Mouse (Mus musculus) heart, adult 18-20 months (tissue): ENCODE measurements at regions not wholly inside any gene's neighbourhood (a gene's known extent, or its start where the extent isn't known, plus 50 kb on each side); places are given as distances from the start of the nearest gene placed in this dataset.
"Not testable (repeated sequence)": the region's sequence is repeated elsewhere in the genome, so short reads cannot be mapped to it uniquely, and the experiment has no call there.

Source experiments
- DNase-seq, 2 experiments: peaks; one replicate each; pipeline ENCODE4 v3.0.0; 2021 to 2022; ENCODE audit warnings: mixed read lengths in 1 of 2

DNA sequence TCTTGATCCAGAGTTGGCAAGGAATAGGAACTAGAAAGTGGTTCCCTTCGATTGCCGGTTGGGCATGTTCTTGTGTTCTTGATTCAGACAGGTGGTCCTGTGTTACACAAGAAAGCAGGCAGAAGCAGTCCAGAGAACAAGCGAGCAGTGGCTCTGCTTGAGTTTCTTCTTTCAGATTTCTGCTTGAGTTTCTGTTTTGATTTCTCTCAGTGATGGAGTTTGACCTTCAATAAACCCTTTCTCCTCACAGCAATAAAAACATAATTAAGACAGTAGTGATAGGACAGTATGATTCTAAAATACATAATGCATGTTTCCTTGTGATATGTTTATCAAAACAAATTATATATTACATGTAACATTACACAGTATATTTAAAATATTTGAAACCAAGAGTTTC, 59.1 kb downstream of the Klf6 start:
- DNase-seq = no peak

DNA sequence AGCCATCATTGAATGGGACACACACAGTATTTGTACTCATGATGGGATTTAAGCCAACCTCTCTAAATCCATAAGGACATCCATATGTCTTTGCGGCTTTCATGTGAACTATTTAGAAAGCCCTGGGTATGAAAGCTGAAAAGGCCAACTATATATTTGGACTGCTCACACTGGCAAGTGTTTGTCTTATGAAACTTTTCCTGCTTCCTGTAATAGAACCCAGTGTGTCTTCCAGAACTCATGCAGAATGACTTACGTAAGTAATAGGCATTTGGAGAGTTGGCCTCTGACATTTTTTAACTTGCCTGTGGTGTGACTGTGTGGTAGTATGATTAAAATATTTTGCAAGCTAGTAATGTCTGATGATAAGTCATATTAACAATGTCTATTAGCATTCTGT, 70.2 kb downstream of the Klf6 start:
- DNase-seq = no peak

DNA sequence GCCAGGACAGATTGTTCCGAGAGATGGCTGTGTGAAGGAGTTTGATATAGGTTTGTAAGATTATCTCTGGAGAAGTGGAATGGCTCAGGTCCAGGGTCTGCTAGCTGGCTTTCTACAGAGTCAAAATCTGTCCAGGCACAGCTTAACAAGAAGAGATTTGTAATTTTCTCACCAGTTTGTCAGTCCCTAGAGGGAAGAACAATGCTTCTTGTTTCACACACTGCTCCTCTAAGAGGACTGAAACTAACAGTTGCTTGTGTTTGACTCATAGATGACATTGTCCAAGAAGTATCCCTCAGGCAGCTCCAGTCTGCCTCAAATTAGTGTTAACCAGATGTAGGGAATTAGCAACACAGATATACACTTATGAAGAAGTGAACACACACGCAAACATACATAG, 76.2 kb downstream of the Klf6 start:
- peak in 1 of 2 experiments; percentile 18 for DNase-seq

DNA sequence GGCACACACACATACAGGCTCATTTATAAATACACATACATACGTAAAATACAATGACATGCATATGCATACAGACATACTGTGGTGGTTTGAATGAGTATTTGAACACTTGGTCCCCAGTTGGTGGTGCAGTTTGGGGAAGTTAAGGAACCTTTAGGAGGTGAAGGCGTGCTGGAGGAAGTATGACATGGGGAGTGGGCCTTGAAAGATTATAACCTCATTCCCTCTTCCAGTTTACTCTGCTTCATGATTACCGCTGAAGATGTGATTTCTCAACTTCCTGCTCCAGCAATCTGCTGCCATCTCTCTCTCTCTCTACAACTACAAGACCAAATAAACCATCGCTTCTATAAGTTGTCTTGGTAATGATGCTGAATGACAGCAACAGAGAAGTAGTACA, 76.7 kb downstream of the Klf6 start:
- no peak for DNase-seq

DNA sequence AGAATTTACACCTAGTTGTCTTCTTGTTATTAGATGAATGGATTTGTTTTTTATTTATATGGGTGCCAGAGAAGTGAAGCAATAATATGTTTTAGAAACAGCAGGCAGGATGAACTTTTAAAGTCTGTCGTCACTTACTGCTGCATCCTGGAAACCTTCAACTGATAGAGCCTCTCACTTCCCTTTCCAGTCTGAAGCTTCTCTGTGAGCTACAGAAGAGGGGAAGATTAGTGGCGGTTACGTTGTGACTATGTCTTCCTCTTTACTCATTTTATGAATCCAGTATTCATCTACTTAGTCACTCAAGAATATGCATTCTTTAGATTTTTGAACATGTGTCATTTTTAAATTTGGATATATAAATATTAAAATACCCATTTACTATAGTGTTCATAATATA, 78.1 kb downstream of the Klf6 start:
- DNase-seq = peak in 1 of 2 experiments; percentile 17

DNA sequence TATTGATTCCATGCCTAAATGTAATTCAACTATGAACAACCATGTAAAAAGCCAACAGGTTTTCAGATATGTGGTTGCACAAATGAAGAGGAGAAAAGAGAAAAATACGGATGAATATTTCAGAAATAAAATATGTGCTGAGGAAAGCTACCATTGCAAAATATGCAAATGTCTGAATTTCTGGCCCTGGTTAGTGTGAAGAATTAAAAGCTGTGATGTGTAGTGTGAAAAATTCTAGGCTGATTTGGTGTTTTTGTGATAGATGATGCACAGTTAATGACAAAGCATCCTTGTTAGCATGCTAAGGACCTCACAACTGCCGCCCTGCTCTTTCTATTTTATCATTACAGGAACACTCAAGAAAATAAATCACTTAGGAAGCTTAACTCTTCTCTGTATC, 91.6 kb downstream of the Klf6 start:
- DNase-seq = no peak

DNA sequence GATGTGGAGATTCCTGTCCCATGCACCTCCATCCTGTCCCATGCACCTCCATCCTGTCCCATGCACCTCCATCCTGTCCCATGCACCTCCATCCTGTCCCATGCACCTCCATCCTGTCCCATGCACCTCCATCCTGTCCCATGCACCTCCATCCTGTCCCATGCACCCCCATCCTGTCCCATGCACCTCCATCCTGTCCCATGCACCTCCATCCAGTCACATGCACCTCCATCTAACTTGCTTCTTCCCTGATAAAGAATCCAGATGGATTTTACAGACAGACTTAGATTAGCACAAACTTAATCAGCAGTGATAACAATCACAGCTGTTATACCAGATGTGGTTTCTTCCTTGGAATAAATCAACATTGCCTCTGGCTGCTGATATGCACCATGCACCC, 93.8 kb downstream of the Klf6 start:
- DNase-seq = not testable (repeated sequence)

DNA sequence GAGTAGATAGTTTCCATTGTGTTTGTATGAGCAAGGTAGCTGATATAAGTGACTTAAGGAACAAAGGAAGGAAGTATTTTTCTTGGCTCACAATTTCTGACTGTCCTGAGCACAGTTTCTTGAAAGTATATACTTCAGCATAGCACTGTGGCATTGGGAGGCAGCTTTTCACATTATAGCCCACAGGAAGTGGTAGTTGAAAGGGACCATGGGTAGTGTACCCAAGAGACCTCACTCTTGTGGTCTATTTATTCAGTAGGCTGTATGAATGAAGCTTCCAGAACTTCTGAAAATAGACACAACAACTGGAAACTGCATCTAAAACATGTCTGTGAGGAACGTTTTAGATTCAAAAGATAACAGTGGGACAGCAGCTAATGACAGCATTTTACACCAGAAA, 94.9 kb downstream of the Klf6 start:
- DNase-seq = no peak

DNA sequence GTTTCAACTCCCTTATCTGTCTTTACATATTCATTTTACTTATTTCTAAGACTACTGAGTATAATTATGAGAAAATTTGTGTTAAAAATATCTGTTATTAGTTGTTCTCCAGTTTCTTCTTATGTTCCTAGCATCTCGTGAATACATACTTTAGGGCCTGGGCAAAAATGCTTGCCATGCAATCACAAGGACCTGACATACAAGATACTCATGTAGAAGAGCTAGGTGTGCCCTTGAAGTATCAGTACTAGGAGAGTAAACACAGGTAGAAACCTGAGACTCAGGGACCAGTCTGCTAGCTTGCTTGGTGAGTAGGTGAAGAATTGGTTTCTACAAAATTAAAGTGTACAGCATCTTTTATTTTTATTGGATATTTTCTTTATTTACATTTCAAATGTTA, 101.7 kb downstream of the Klf6 start:
- no peak for DNase-seq

DNA sequence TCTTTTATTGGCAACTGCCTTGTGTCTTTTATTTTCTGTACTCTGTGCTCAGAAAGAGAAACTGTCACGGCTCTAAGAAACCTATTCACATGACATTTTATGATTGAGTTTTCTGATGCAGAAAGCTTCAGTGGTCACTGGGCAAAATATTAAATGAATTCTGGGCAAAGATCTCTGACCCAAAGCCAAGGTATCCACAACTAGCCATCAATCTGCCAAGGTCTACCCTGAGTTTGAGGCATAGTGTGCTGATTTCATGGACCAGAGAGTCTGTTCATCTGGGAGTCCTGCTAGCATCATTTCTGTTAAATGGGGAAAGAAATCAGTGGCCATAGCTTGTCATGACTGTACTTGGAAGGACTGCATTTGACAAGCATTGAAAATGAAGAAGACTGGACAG, 103.3 kb downstream of the Klf6 start:
- no peak for DNase-seq

DNA sequence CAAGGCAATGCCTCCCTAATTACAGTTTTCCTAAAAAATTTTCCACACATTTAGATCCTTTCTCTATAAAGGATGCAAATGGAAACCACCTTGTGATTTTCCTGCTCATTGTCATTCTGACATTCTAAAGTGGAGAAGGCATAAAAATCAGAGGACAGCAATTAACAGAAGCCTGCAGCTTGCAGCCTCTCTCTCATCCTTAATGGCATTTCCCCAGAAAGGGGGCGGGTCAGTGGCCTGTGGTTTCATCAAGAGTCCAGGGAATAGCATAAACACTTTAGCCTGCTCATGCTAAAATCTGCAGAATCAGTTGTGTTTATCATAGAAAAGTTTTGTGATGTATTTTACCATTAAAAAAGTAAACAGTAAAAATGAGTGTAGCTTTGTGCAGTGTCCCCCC, 117.3 kb downstream of the Klf6 start:
- no peak for DNase-seq

DNA sequence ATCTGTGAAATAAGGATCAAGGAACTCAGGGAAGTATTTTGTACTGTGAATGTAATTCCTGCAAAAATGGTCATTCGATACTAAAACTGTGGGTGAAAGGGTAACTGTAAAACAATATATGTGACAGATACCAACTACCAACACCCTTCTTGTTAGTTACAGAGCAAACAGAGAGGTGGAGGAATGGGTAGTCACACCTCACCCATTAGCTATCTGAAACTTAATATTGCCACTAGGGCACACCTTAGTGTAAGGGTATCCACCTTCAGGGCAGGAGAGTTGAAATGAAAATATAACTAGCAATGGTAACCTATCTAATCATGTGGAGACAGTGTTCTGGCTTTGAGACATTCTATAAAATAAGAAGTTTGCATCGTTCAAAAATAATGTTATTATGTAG, 126.2 kb downstream of the Klf6 start:
- DNase-seq = no peak

DNA sequence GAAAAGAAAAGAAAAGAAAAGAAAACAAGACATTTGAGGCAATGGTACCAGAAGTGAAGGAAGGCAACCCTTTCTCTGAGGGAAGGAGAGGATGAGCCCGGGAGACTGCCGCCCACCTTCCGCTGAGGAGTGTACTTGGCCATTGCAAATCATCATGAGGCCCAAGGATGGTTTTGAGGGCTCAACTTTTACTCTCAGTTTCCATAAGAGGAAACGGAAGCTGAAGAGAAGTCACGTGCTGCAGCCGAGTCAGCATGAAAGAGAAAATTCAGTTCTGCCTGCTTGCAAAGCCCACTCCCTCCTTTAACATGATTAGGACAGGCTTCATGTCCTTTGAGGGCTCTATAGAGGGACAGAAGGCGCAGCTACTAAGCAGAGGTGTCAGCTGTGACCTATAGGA, 127.1 kb downstream of the Klf6 start:
- no peak for DNase-seq

DNA sequence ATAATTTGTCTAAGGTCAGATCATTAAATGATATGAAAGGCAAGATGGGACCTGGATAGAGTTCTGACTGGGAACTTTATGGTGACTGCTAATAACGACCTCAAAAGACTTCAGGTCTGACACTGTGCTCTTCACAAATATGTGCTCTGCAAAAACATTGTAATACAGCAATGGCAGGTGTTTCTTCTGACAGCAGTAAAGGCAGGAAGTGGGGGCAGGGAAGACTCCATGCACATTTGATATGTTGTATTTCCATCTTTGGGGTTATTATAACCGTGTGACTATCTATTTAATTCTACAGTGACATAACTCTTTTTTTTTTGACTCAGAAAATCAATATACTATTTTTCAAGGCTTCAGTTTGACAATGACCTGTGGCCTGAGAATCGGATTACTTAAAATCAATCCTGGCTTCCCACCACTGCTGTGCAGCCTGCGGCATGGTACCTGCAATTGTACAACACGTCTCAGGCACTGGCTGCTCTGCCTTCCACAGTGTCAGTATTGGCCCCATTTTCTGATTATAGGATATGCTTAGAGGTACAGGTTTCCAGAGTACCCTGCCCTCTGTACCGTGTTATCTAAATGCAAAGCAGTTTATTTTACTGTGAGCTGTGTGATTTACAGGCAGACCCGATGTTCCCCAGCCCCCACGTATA, 139.4 kb downstream of the Klf6 start:
- DNase-seq = no peak

DNA sequence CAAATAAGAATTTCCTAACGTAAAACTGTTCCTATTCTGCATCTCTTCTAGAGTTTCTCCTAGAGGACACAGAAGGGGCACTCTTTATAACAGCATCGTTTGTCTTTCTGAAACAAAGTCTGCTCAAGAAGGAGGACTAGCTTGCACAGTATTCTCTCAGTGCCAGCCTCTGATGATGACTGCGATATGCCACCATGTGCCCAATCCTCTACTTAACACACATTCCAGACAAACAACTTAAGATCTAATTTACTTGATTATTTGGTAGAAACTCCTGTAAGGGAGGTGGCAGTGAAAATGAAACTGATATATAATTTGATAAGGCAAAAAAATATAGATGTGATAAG, 139.9 kb downstream of the Klf6 start:
- no peak for DNase-seq

DNA sequence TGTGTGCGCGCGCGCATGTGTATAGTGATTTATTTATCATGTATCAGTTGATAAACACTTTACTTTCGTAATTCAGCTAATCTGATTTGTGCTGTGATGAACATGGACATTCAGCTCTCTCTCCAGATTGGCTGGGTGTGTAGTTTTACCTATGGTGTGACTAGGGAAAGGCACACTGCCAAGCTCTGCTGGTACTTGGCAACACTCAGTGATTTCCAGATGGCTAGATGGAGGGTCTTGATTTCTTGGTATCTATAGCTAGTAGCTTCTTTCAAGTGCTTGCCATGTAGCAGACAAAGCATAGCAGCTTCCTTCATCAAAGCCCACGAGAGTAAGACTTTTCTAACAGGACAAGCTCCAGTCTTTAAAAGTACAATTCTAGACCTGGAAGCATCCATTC, 144.6 kb downstream of the Klf6 start:
- no peak for DNase-seq

DNA sequence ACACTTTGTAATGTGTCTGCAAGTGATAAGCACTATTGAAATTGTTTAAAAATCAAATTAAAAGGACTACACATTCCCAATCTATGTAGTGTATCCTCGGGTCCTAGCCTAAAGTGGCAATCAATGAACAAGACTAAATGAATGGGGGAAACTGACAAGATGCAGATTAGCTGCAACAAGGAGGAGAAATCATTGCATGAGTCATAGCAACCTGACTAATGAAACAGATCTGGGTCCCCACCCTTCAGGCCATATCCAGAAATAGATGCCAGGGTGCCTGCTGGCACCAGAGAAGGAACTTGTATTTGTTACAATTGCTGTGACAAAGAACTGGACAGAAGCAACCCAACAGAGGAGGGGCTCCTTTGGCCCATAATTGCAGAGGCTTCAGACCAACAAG, 148.4 kb downstream of the Klf6 start:
- no peak for DNase-seq

DNA sequence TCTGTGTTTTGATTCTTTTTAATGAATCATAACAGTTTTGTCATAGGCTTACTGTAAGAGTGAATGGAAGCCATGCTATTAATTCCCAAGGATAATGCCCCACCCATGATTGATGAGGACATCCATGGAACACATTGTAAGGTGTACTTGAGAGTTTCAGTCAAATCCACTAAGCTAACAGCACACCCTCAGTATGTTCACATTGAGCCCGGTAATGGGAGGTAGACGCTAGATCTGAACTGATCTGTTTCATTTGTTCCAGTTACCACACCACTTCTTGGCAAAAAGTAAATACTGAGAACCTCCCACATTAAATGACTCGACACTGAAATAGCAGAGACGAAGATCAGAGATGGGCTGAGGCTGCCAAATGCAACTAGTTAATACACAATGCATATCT, 165.9 kb downstream of the Klf6 start:
- DNase-seq = no peak

DNA sequence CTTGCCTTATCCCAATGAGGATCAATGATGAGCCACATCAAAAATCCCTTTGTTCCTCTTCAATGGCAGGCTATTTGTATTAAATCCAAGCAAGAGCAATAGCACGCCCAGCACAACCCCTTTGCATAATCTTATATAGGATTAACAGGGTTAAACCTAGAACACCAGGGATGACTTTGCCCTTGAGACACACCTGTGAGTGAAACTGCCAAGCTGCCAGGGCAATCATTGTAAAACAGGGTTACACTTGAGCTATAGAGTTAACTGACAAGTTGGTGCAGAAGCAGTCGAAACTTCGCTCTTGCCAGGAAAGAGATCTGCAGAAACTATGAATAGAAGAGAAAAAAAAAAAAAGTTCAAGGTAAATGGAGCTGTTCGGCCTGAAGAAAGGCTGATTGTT, 167.6 kb downstream of the Klf6 start:
- no peak for DNase-seq

DNA sequence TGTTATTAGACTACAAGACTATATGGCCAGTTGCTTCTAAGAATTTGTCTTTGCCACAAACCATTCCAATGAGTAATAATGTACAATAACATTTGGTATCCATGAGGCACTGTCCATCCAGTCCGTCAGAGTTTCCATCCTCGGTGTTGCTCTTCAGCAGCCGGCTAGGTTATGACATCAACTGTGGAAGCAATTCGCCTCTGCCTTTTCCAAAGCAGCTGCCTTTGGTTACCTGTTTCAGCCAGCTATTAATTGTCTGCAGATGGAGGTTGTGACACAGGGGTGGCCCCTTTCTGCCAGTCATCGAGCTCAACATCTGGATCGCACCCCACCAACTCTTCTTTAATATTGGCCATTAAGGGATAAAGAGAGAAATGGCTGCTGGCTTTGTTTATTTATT, 168.2 kb downstream of the Klf6 start:
- no peak for DNase-seq

DNA sequence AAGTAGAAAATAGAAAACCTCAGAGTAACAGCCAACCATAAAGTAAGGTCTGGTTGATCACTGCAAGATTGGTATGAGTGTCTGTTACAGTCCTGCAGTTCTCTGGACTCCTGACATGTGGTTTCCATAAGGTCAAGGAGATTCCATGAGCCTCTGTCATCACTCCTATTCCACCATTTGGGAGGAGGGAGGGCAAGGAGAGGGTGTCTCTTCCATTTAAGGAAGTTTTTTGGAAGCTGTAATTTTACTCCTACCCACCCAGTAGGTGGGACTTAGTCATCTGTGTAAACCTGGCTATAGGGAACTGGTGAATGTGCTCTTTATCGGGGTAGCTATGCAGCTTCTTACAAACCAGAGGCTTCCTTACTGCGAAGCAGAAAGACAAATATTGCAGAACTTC, 168.8 kb downstream of the Klf6 start:
- DNase-seq = no peak

DNA sequence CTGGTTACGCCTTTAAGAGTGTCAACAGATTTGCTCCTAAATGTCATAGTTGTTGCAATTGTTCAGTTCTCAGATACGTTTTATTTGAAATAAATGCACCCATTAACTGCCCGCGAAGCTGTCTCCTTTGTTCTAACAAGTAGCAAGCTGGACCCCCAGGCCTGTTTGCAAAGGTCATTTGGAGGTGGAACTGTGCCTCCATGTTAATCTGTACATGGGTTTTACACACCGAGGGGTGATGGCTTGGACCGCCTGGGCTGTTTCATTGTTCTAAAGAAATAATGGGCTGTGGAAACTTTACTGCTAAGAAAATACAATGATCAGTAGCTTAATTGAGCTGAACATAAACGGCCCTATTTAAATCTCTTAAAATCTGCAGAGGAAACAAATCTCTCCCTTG, 178.8 kb downstream of the Klf6 start:
- no peak for DNase-seq

DNA sequence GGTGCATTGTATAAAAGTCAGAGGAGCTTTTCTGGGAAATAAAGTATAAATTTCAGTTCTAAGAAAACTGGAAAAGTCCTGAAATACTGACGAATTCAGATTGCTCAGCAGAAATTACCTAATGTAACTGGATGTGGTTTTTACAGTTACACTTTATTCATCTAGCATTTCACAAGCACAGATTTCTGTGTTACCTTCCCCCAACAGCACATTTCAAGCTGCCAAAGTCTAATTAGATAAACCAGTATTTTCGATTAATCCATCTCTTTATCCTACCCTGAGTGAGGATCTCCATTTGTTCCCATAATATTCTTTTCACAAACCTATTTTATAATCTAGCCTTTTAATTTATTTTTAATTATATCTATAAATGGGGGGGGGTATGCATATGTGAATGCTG, 179.4 kb downstream of the Klf6 start:
- no peak for DNase-seq

DNA sequence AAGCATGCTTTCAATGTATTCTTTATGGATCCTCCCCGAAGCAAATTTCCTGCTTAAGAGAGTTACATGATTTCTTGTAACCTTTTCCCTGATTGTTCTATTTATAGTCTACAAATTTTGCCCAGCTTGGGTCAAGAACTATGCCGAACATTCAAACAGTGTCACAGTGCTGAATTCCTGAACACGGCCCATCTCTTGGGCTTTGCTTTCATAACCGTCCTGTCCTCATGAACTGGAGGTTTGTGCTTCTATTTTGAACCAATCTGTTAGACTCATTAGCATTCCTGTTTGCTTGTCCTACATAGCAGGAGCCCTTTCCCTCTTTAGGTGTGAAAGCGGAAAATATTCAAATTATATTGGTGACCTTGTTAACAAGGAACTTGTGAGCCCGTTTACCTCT, 181.2 kb downstream of the Klf6 start:
- DNase-seq = peak in 1 of 2 experiments; percentile 35

DNA sequence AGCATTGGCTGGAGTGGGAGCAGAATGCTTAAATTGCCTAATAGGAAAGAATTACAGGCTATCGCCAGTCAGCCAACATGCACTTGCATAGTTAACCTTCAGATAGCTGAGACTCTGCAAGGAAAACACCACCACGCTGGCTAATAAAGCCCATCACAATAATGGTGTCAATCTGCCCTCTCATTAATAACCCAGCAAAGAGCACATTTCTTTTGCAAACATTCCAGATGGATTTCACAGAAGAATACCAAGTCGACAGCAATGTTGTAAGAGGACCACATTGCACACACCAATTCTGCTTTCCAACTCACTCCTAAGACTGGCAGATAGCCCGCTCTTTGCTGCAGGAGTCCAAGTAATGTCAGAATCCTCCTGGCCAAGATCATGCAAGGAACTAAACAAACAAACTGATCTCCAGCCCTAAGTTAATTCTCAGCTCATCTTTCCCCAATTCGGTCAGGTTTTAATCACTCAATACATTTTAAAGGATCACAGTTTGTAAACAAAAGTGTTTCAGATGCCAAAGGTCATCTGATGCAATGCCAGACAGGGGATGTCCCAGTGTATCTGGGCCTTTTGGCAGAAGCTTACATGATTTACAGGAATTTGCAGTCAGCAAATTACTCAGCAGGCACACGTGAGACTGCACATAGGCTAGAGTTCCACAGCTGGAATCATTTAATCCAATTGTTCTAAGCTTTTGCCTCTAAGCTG, 198.4 kb downstream of the Klf6 start:
- DNase-seq = peak; percentile 64 to 71
